Mouse (Mus musculus): ENCODE data around the gene Ick.

GRCm38 (mm10) chr9:78106821-78107220 lies 2.2 kb upstream of the Ick start:
- TF ChIP-seq E2F4 (IDR thresholded peaks at IDR 0.05; ENCODE audit: insufficient read depth), result no peak
- TF ChIP-seq POLR2A (IDR thresholded peaks at IDR 0.05; ENCODE audit: insufficient read length, low read depth), result no peak

Measured in myocyte (in vitro differentiated cells).